Mouse (Mus musculus) C2C12 (cell line): ENCODE measurements around the gene Asb15.

Experiments used
- CTCF ChIP-seq: IDR thresholded peaks from one replicate; pipeline ENCODE4 v1.5.1; 2011; ENCODE audit not compliant: control insufficient read depth, insufficient read depth, insufficient read length
- FOSL1 ChIP-seq: IDR thresholded peaks from one replicate; pipeline ENCODE4 v1.8.0; 2011; ENCODE audit warnings: mild to moderate bottlenecking, low read length; ENCODE audit not compliant: poor library complexity, insufficient read depth, severe bottlenecking
- MAX ChIP-seq: IDR thresholded peaks from one replicate; pipeline ENCODE4 v1.6.1; 2011; ENCODE audit warnings: mild to moderate bottlenecking, control low read depth
- MYOD1 ChIP-seq: IDR thresholded peaks from one replicate; pipeline ENCODE4 v1.6.1; 2011; ENCODE audit warnings: low read depth; ENCODE audit not compliant: control insufficient read depth, insufficient read length
- MYOG ChIP-seq: IDR thresholded peaks from one replicate; pipeline ENCODE4 v1.6.1; 2011; ENCODE audit not compliant: control insufficient read depth, insufficient read length; ENCODE audit errors: extremely low read depth
- USF1 ChIP-seq: IDR thresholded peaks from one replicate; pipeline ENCODE4 v1.6.1; 2011; ENCODE audit warnings: low read depth, mild to moderate bottlenecking, control low read depth, moderate library complexity

DNA sequence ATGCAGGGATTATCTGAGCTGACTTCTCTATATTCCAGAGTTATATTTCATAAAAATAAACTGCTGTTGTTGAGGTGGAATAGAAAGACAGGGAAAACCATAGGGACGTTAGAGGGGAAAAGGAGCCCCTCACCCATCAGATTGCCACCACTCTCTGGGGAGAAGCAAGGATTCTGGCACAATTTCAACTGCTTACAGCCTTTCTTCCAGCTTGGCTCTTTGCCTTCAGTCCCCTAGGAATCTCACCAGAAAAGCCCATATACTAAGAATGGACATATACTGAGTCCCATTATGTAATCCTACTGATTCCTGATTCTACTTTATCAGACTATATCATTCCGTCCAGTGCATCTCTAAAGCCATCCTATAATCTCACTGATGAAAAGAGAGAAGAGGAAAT is 23.8 kb upstream of the Asb15 start:
- TF ChIP-seq CTCF (no peak), MYOG (no peak), MAX (no peak), FOSL1 (no peak), USF1 (no peak), MYOD1 (no peak)
